Mouse (Mus musculus) embryonic facial prominence, embryonic 13.5 days (tissue): ENCODE data around the gene Serpina1f. TPM values are rescaled to one million over a fixed set of nuclear protein-coding genes. Genes with fewer than 3 reads are reported as not detected.
"Not testable (repeated sequence)": the region's sequence is repeated elsewhere in the genome, so short reads cannot be mapped to it uniquely, and the experiment has no call there.

ENCODE experiments used
- ATAC-seq: fragments of 200-750 bp; cut with Nextera tagmentation; 2 replicates; pipeline ENCODE4 v1.8.0; 2017; ENCODE audit warnings: low read depth; ENCODE audit not compliant: insufficient number of reproducible peaks, insufficient read depth, low FRiP score, low TSS enrichment
- H3K27ac ChIP-seq: fragments of 300-500 bp; sonication (generic); 2 replicates; pipeline ENCODE4 v1.5.1; 2015; ENCODE audit warnings: moderate library complexity, mild to moderate bottlenecking, inconsistent platforms
- H3K27me3 ChIP-seq: fragments of 300-500 bp; sonication (generic); 2 replicates; pipeline ENCODE4 v1.6.1; 2015; ENCODE audit warnings: mild to moderate bottlenecking, inconsistent platforms
- H3K36me3 ChIP-seq: fragments of 300-500 bp; sonication (generic); 2 replicates; pipeline ENCODE4 v1.6.1; 2015; ENCODE audit warnings: mild to moderate bottlenecking, inconsistent platforms
- H3K4me1 ChIP-seq: fragments of 300-500 bp; sonication (generic); 2 replicates; pipeline ENCODE4 v1.6.1; 2015; ENCODE audit warnings: inconsistent platforms
- H3K4me2 ChIP-seq: fragments of 300-500 bp; sonication (generic); 2 replicates; pipeline ENCODE4 v1.6.1; 2015; ENCODE audit warnings: moderate library complexity, mild to moderate bottlenecking, inconsistent platforms
- H3K4me3 ChIP-seq: fragments of 300-500 bp; sonication (generic); 2 replicates; pipeline ENCODE4 v1.5.1; 2015; ENCODE audit warnings: mild to moderate bottlenecking, inconsistent platforms
- H3K9ac ChIP-seq: fragments of 300-500 bp; sonication (generic); 2 replicates; pipeline ENCODE4 v1.6.1; 2015; ENCODE audit warnings: mild to moderate bottlenecking, inconsistent platforms
- H3K9me3 ChIP-seq: fragments of 300-500 bp; sonication (generic); 2 replicates; pipeline ENCODE4 v1.6.1; 2016; ENCODE audit warnings: inconsistent platforms
- WGBS: fragments of 180-500 bp; shearing (Covaris S2); methylation state at CpG from one replicate; pipeline ENCODE4 v1.1.7; 2015; ENCODE audit warnings: mixed read lengths; 5-methylcytosine and 5-hydroxymethylcytosine counted together
- polyA plus RNA-seq: library from polyadenylated mRNA; unstranded; fragments of >200 nt; fragmentation: Nextera tagmentation; extraction: Ambion mirVana; gene quantifications from 2 replicates; pipeline ENCODE4 v1.2.1, GENCODE M21; 2015

Gene Serpina1f
- polyA plus RNA-seq, 1 experiment from 2014 or later = not detected

DNA sequence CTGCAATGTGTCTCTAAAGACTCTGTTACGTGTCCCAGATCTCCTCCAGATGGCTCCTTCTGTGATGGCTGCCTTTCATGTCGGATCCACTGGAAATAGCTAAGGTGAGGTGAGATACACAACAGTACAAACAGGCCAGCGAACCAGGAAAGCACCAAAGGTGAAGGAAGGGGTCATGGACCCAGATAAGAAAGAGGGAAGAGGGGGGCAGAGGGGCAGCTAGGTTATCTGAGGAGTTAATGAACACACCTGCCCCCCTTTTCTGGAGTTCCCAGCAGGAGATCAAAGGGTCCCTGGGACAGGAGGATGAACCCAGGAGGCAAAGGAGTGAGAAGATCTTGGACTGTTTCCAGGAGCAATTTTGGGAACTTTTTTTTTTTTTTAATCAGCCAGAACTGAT, 9.9 kb downstream of the Serpina1f start:
- ATAC-seq = no peak
- no peaks in the 10 kb centered on the region for H3K4me1 ChIP-seq
- H3K4me2 ChIP-seq = no peak overlapping the region
- no peak overlapping the region for H3K27ac ChIP-seq
- H3K9ac ChIP-seq = no peak overlapping the region
- no peaks in the 10 kb centered on the region for H3K27me3 ChIP-seq
- H3K9me3 ChIP-seq = no peaks in the 10 kb centered on the region
- no peaks in the 10 kb centered on the region for H3K36me3 ChIP-seq
- 79% methylated on average over 3 of the region's 3 CpGs for WGBS
- no peak overlapping the region for H3K4me3 ChIP-seq

DNA sequence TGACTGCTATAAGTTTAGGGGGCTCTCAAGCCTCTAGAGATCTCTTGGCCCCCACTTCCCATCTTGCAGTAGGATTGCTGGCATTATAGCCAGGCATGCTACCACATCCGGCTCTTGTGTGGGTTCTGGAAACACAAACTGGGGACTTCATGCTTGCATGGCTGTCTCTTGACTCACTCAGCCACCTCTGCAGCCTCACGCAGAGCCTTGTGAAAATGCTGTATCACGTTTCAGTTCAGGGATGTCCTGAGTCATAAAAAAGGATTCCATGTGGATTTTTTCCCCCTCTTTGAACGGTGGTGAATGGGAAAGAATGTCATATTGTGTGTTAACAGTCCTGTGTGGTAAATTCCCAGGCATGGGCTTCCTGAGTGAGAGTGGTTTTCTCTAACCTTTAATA, 11.6 kb downstream of the Serpina1f start:
- Histone ChIP-seq H3K4me1 (no peaks in the 10 kb centered on the region), H3K27ac (no peak overlapping the region), H3K36me3 (no peaks in the 10 kb centered on the region), H3K9ac (no peak overlapping the region), H3K9me3 (no peaks in the 10 kb centered on the region), H3K4me3 (no peak overlapping the region), H3K27me3 (no peaks in the 10 kb centered on the region), H3K4me2 (no peak overlapping the region)
- no peak for ATAC-seq
- WGBS = 40% methylated on average over 4 of the region's 4 CpGs

DNA sequence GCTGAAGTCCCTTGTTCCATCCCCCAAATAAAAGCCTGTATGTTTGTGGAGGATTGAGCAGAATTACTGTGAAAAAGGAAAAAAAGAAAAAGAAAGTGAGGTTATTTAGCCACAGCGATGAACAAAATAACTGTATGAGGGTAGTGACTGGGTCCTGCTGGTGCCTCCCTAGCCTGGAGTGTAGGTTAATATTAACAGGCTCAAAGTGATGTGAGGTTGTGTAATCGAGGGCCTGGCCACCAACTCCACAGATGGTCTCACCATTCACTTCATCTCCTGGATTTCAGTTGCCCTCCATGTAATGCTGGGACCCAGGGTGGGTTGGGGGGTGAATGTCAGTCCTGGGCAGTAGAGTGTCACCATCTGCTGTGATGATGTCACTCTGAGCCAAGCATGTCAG, 13.6 kb downstream of the Serpina1f start:
- H3K4me1 ChIP-seq = no peaks in the 10 kb centered on the region
- H3K27me3 ChIP-seq = no peaks in the 10 kb centered on the region
- no peaks in the 10 kb centered on the region for H3K9me3 ChIP-seq
- no peak overlapping the region for H3K4me3 ChIP-seq
- 80% methylated on average over 2 of the region's 2 CpGs for WGBS
- no peak overlapping the region for H3K27ac ChIP-seq
- no peak overlapping the region for H3K4me2 ChIP-seq
- no peak overlapping the region for H3K9ac ChIP-seq
- H3K36me3 ChIP-seq = no peaks in the 10 kb centered on the region
- ATAC-seq = no peak

DNA sequence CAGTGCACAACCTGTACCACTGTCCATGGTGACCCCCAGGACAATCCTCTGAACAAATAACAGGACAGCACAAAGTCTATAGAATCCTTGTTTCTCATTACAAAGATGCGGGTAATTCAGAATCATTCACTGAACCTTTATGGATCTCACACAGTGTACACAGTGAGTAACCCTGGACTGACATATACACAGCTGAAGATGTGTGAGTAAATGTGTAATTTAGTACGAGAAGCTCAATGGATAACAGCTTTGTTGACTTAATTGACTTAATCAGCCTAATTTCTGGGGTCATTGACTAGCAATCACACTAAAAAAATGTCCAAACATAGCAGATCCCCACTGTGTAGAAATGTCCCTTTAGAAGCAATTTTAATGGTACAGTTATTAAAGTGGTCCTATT, 14.2 kb downstream of the Serpina1f start:
- H3K27ac ChIP-seq = no peak overlapping the region
- no peak overlapping the region for H3K9ac ChIP-seq
- WGBS = 73% methylated on average over 2 of the region's 2 CpGs
- H3K9me3 ChIP-seq = no peaks in the 10 kb centered on the region
- H3K36me3 ChIP-seq = no peaks in the 10 kb centered on the region
- no peak for ATAC-seq
- H3K27me3 ChIP-seq = no peaks in the 10 kb centered on the region
- no peak overlapping the region for H3K4me3 ChIP-seq
- no peaks in the 10 kb centered on the region for H3K4me1 ChIP-seq
- H3K4me2 ChIP-seq = no peak overlapping the region

DNA sequence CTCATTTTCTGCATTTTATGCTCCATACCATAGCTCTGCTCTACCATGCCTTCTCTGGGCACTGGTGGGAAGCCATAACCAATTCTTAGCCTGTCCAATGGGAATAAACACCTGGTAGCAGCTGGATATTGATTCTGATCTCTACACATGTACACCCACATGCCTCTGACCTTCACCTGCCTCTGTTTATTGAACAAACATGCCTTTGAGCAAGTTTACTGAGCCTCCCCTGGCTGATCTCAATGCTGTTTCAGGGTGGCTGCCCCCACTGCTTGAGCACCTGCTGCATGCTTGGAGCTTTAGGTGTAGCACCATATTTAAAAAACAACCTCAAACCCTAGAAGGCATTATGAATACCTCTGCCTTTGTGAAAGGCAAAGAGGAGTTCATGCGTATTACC, 15.5 kb downstream of the Serpina1f start:
- H3K4me3 ChIP-seq, H3K9ac ChIP-seq, ATAC-seq, H3K4me2 ChIP-seq, H3K27me3 ChIP-seq, H3K9me3 ChIP-seq, H3K27ac ChIP-seq, H3K4me1 ChIP-seq, H3K36me3 ChIP-seq: not testable (repeated sequence)
- 97% methylated on average over 1 of the region's 1 CpGs for WGBS

DNA sequence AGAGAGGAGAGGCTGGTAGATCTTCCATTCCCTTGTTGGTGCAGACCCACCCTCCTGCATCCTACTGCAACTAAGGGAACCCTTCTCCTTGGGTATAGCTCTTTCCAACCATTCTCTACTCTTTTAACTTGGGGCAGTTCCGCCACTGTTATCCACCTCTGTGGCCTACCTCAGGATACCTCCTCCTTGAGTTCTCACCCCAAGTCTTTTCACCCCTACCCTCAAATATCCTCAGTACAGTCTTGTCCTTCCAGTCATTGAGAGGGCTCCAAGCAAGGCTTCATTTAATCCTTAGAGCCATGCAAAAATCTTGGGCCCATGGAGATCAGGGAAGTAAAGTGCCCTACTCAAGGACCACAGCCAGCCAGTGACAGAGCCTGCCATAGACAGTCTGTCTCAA, 19.3 kb downstream of the Serpina1f start, which contains the start of gene Serpina16:
Gene Serpina16 (minus strand): TSS at position 101 of the 400 bp plus-strand sequence.
- H3K9me3 ChIP-seq = no peaks in the 10 kb centered on the region
- 93% methylated on average over 1 of the region's 1 CpGs for WGBS
- H3K9ac ChIP-seq = no peak within 1 kb of the TSS
- H3K4me3 ChIP-seq = no peak within 1 kb of the TSS
- no peaks in the 10 kb centered on the region for H3K36me3 ChIP-seq
- no peak within 1 kb of the TSS for H3K27ac ChIP-seq
- H3K4me1 ChIP-seq = no peaks in the 10 kb centered on the region
- H3K27me3 ChIP-seq = no peaks in the 10 kb centered on the region
- H3K4me2 ChIP-seq = no peak within 1 kb of the TSS
- ATAC-seq = no peak

DNA sequence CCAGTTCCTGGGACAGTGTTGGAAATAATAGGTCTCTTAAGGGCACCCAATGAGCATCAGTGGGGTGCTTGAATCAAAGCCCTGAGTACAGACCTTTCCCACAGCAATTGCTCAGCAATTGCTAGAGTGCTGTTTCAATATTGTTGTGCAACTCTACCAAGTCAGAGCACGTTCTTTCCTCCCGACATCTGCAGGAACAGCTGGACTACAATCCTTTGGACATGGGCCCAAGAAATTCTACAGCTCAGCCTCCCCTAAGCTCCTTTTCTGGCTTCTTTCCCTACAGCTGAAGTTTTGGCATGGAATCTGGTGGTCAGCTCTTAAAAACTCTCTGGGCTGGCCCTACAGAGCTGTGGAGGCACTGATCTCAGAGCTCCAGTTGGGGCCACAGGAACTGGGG, 22.1 kb downstream of the Serpina1f start:
- ATAC-seq = no peak

DNA sequence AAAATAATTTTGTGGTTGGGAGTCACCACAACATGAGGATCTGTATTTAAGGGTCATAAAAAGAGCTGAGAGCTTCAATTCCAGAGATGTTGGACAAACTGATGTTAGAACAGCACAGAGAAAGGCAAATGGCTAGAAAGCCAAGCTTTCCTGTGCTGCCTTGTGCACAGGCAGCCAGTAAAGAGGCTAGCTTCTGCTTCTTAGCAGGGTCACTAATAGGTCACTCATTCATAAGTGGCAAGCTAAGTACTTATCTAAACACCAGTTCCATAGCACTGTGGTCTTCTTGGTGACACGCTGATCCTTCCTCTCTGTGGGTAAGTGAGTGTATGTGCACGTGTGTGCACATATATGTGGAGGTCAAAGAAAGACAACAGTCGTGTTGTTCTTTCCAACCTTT, 23.8 kb downstream of the Serpina1f start:
- Histone ChIP-seq H3K9me3 (no peaks in the 10 kb centered on the region), H3K27me3 (no peaks in the 10 kb centered on the region), H3K9ac (no peak overlapping the region), H3K4me3 (no peak overlapping the region), H3K27ac (no peak overlapping the region), H3K36me3 (no peaks in the 10 kb centered on the region), H3K4me1 (no peaks in the 10 kb centered on the region), H3K4me2 (no peak overlapping the region)
- 77% methylated on average over 3 of the region's 3 CpGs for WGBS
- ATAC-seq = no peak

More for the DNA sequence above, 22.1 kb downstream of the Serpina1f start:
- WGBS = 83% methylated on average over 2 of the region's 2 CpGs
- H3K4me1 ChIP-seq = no peaks in the 10 kb centered on the region
- no peak overlapping the region for H3K4me3 ChIP-seq
- no peak overlapping the region for H3K4me2 ChIP-seq
- no peaks in the 10 kb centered on the region for H3K9me3 ChIP-seq
- H3K27ac ChIP-seq = no peak overlapping the region
- H3K9ac ChIP-seq = no peak overlapping the region
- H3K27me3 ChIP-seq = no peaks in the 10 kb centered on the region
- no peaks in the 10 kb centered on the region for H3K36me3 ChIP-seq

DNA sequence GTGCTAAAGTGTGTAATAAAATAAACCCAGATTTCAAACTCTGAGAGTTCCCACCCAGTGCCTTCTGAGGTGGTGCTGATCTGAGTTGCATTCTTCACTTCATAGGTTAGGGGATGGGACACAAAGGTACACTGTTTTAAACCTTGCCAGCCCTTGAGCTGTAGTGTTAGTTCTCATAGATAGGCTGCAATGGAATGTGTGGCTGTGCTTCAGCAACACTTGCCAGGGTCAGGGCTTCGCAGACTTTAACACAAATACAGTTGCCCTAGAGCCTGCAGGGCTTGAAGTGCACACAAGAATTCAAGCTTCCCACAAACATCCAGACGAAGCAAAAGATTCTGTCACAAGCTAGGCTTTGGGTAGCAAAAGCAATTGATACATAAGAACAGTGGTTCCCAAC, 24.4 kb downstream of the Serpina1f start:
- Histone ChIP-seq H3K9me3 (no peaks in the 10 kb centered on the region), H3K4me1 (no peaks in the 10 kb centered on the region), H3K27me3 (no peaks in the 10 kb centered on the region), H3K36me3 (no peaks in the 10 kb centered on the region), H3K27ac (no peak overlapping the region), H3K9ac (no peak overlapping the region), H3K4me2 (no peak overlapping the region), H3K4me3 (no peak overlapping the region)
- 55% methylated on average over 2 of the region's 2 CpGs for WGBS
- no peak for ATAC-seq

DNA sequence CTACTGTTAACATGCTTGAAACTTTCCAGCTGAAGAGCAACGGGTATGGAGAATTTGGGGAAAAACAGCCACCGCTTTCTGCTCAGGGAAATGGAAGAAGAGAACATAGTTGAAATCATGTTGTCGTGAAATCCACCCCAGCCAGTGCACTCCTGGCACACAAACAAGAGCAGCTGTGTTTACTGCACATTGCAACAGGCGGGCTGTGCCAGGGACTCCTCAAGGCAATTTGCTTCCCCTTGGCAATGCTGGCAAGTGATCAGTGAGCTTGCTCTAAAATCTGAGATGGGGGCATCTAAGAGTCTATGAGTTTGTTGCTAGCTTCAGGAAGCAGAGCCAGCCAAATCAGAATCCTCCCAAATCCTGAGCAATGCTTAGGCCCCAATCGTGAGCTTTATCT, 25.0 kb downstream of the Serpina1f start:
- 73% methylated on average over 5 of the region's 5 CpGs for WGBS
- H3K4me2 ChIP-seq = no peak overlapping the region
- no peak overlapping the region for H3K4me3 ChIP-seq
- H3K4me1 ChIP-seq = no peaks in the 10 kb centered on the region
- H3K27ac ChIP-seq = no peak overlapping the region; the same call in 1 of the 2 replicates
- no peaks in the 10 kb centered on the region for H3K9me3 ChIP-seq
- no peaks in the 10 kb centered on the region for H3K36me3 ChIP-seq
- no peak overlapping the region for H3K9ac ChIP-seq
- ATAC-seq = no peak
- no peaks in the 10 kb centered on the region for H3K27me3 ChIP-seq

DNA sequence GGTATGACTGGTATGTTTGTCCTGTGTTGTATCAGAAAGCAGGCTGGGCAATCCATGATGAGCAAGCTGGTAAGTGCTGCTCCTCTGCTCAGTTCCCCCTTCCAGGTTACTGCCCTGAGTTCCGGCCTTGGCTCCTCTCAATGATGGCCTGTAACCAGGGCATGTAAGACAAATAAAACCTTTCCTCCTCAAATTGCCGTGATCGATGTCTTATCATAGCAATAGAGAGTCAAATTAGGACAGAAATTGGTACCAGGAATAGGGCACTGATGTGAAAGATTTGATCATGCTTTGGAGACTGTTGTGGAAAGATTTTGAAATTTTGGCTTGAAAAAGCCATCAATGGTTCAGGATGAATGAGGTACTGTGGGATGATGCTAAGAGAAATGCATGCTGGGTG, 30.0 kb downstream of the Serpina1f start:
- no peak for ATAC-seq
- Histone ChIP-seq H3K4me1 (no peaks in the 10 kb centered on the region), H3K9ac (no peak overlapping the region), H3K27ac (no peak overlapping the region), H3K4me2 (no peak overlapping the region), H3K27me3 (no peaks in the 10 kb centered on the region), H3K9me3 (no peaks in the 10 kb centered on the region), H3K4me3 (no peak overlapping the region), H3K36me3 (no peaks in the 10 kb centered on the region)
- 93% methylated on average over 3 of the region's 3 CpGs for WGBS

DNA sequence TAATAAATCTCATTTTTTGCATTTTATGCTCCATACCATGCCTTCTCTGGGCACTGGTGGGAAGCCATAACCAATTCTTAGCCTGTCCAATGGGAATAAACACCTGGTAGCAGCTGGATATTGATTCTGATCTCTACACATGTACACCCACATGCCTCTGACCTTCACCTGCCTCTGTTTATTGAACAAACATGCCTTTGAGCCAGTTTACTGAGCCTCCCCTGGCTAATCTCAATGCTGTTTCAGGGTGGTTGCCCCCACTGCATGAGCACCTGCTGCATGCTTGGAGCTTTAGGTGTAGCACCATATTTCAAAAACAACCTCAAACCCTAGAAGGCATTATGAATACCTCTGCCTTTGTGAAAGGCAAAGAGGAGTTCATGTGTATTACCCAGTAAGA, 33.3 kb downstream of the Serpina1f start:
- not testable (repeated sequence) for ATAC-seq

DNA sequence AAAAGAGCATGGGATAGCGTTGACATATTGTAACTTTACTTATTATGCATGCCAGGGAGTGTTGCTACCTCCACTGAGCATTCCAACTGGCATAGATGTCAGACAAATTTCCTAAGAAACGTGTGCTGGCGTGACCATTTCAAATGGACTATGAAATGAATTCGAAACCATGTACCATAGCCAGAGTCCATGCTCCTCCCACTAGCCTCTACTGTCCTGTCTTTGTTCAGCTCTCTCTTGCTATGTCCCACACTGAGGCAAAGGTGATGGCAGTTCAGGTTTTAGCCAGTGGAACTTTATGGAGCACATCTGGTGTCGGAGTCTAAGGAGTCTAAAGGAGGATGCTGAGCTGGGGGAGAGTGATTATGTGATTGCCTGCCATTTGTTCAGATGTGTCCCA, 35.3 kb downstream of the Serpina1f start:
- Histone ChIP-seq H3K36me3 (no peaks in the 10 kb centered on the region), H3K4me2 (no peak overlapping the region), H3K9me3 (no peaks in the 10 kb centered on the region), H3K27me3 (no peaks in the 10 kb centered on the region), H3K4me3 (no peak overlapping the region), H3K4me1 (no peaks in the 10 kb centered on the region), H3K27ac (no peak overlapping the region), H3K9ac (no peak overlapping the region)
- WGBS = 78% methylated on average over 5 of the region's 5 CpGs
- no peak for ATAC-seq

More for the DNA sequence above, 33.3 kb downstream of the Serpina1f start:
- H3K4me3 ChIP-seq, H3K27me3 ChIP-seq, H3K36me3 ChIP-seq, H3K4me2 ChIP-seq, H3K9me3 ChIP-seq, H3K27ac ChIP-seq, H3K4me1 ChIP-seq, H3K9ac ChIP-seq: not testable (repeated sequence)
